Mouse (Mus musculus) liver, embryonic 14.5 days (tissue): ENCODE measurements around the gene Rsph14.

Experiments
- CTCF ChIP-seq: IDR thresholded peaks from 2 replicates; pipeline ENCODE4 v1.5.1; 2016; ENCODE audit warnings: antibody characterized with exemption, low read depth, control low read depth
- EP300 ChIP-seq: IDR thresholded peaks from 2 replicates; pipeline ENCODE4 v1.6.1; 2016; ENCODE audit warnings: antibody characterized with exemption, low read depth

DNA sequence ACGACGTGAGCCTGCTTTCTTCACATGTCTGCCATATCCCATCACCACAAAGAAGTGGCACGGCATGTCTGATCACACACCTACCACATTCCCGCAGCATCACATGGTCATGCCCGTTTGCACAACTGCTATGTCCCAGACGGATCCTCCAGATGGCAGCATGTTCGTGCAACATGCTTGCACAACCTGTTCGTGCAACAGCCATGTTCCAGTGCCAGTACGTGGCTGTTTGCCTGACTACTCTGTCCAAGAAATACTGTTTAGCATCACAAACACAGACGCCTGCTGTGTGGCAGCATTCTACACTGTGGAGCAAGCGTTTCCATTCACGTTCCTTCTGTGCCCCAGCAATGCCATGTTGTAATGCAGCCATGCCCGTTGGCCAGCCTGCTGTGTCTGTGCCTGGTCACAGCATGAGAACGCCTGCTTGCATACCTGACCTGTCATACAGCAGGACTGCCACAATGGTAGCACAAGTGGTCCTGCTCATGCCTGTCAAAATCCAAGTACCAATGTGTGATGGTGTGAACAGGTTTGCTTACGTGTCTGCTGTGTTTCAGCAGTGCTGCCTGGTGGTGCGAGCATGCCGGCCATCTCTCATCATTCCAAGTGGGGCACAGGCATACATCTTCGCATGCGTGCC lies 98.7 kb downstream of the Rsph14 start:
- TF ChIP-seq CTCF, result no peak
- TF ChIP-seq EP300, result no peak
